Mouse (Mus musculus) cerebellum, adult 11-12 months (tissue): Measurements from ENCODE around the gene Hist1h4j.
A peak's percentile ranks its signal among the peaks of the same experiment; 100 is the strongest.
"Not testable (repeated sequence)": the region's sequence is repeated elsewhere in the genome, so short reads cannot be mapped to it uniquely, and the experiment has no call there.

Source experiments
- DNase-seq: peaks from one replicate; pipeline ENCODE4 v3.0.0; 2022

The Hist1h4j gene

GRCm38 (mm10) chr13:21727948-21728572 is 6.8 kb upstream of the Hist1h4j start:
- DNase-seq, result no peak

GRCm38 (mm10) chr13:21729544-21729943 is 5.3 kb upstream of the Hist1h4j start:
- no peak for DNase-seq

GRCm38 (mm10) chr13:21733466-21733865 is 1.4 kb upstream of the Hist1h4j start:
- DNase-seq, result peak; percentile 16

- peak; percentile 77 for DNase-seq
These were observed 606 bp upstream of the Hist1h4j start for GRCm38 (mm10) chr13:21734010-21734905.

GRCm38 (mm10) chr13:21745006-21745405 is 10.1 kb downstream of the Hist1h4j start:
- DNase-seq, result no peak

- DNase-seq, result no peak
These were observed 14.7 kb downstream of the Hist1h4j start for GRCm38 (mm10) chr13:21749387-21750158.

- DNase-seq, result peak; percentile 96
These were observed 15.5 kb downstream of the Hist1h4j start, which contains the start of gene Hist1h4k for GRCm38 (mm10) chr13:21750159-21751017. Gene Hist1h4k, minus strand, starts transcription at chr13:21750505.

- no peak for DNase-seq
These were observed 16.6 kb downstream of the Hist1h4j start for GRCm38 (mm10) chr13:21751417-21751816.

GRCm38 (mm10) chr13:21751827-21752226 is 17.0 kb downstream of the Hist1h4j start:
- DNase-seq, result no peak

- no peak for DNase-seq
These were observed 17.5 kb downstream of the Hist1h4j start for GRCm38 (mm10) chr13:21752356-21752755.

- no peak for DNase-seq
These were observed 18.2 kb downstream of the Hist1h4j start for GRCm38 (mm10) chr13:21753051-21753523.

GRCm38 (mm10) chr13:21753524-21754285 is 18.8 kb downstream of the Hist1h4j start, which contains the start of the genes Hist1h2ak and Hist1h2bn:
Gene Hist1h2ak, minus strand, starts transcription at chr13:21753827.
Gene Hist1h2bn, plus strand, starts transcription at chr13:21754123.
- peak; percentile 72 for DNase-seq

GRCm38 (mm10) chr13:21754294-21755001 is 19.6 kb downstream of the Hist1h4j start:
- DNase-seq, result not testable (repeated sequence)

GRCm38 (mm10) chr13:21755707-21756106 is 20.8 kb downstream of the Hist1h4j start:
- DNase-seq, result no peak

- peak; percentile 66 for DNase-seq
These were observed 44.2 kb downstream of the Hist1h4j start for GRCm38 (mm10) chr13:21778814-21779766.

- peak; percentile 76 for DNase-seq
These were observed 45.2 kb downstream of the Hist1h4j start, which contains the start of gene Hist1h1b for GRCm38 (mm10) chr13:21779767-21780731. Gene Hist1h1b, minus strand, starts transcription at chr13:21780625.

GRCm38 (mm10) chr13:21781021-21781555 is 46.2 kb downstream of the Hist1h4j start:
- DNase-seq, result peak; percentile 17

GRCm38 (mm10) chr13:21781639-21782038 is 46.8 kb downstream of the Hist1h4j start:
- DNase-seq, result no peak
